Mouse (Mus musculus) spleen, adult 2 months (tissue): Measurements from ENCODE around the gene Magi1. TPM values are rescaled to one million over a fixed set of nuclear protein-coding genes. Genes with fewer than 3 reads are reported as not detected.

Experiments used
- DNase-seq, 2 experiments: peaks; one replicate each; pipeline versions ENCODE4 v3.0.0 to v3.0.0-alpha.2; 2012 to 2021; ENCODE audit warnings: low spot score in 2 of 2, low read depth in 1 of 2
- H3K27ac ChIP-seq: fragments of 200-500 bp; 2 replicates; pipeline ENCODE4 v1.5.1; 2012; ENCODE audit warnings: low read length, inconsistent platforms; ENCODE audit not compliant: insufficient read depth
- H3K27me3 ChIP-seq: fragments of 200-500 bp; 2 replicates; pipeline ENCODE4 v1.6.1; 2012; ENCODE audit warnings: mild to moderate bottlenecking, moderate library complexity, low read length, inconsistent platforms; ENCODE audit not compliant: control insufficient read depth, insufficient read depth
- H3K36me3 ChIP-seq: fragments of 200-500 bp; 2 replicates; pipeline ENCODE4 v1.6.1; 2012; ENCODE audit warnings: mild to moderate bottlenecking, low read length, inconsistent platforms; ENCODE audit not compliant: control insufficient read depth, insufficient read depth
- H3K4me1 ChIP-seq: fragments of 200-500 bp; 2 replicates; pipeline ENCODE4 v1.6.1; 2011; ENCODE audit warnings: inconsistent platforms; ENCODE audit not compliant: control insufficient read depth, insufficient read depth, insufficient read length
- H3K4me3 ChIP-seq: fragments of 200-500 bp; 2 replicates; pipeline ENCODE4 v1.5.1; 2011; ENCODE audit warnings: mild to moderate bottlenecking, inconsistent platforms; ENCODE audit not compliant: insufficient read depth, insufficient read length; ENCODE audit errors: extremely low read depth
- CTCF ChIP-seq: fragments of 200-500 bp; IDR thresholded peaks from 2 replicates; pipeline ENCODE4 v1.5.1; 2011; ENCODE audit warnings: mild to moderate bottlenecking, inconsistent platforms; ENCODE audit not compliant: insufficient read depth, insufficient read length, insufficient replicate concordance; ENCODE audit errors: extremely low read depth
- POLR2A ChIP-seq: fragments of 200-500 bp; IDR thresholded peaks from 2 replicates; pipeline ENCODE4 v1.6.1; 2011; ENCODE audit warnings: low read depth, low read length, inconsistent platforms
- WGBS: fragments of 180-500 bp; shearing (Covaris S2); methylation state at CpG from one replicate; pipeline ENCODE4 v1.1.7; 2018; 5-methylcytosine and 5-hydroxymethylcytosine counted together
- polyA plus RNA-seq: library from polyadenylated mRNA; depleted of rRNA; stranded (reverse); fragments of >200 nt; gene quantifications from 2 replicates; pipeline ENCODE4 v1.2.3, GENCODE M21; 2012

Magi1 gene
- polyA plus RNA-seq, 1 experiment = 1.6 TPM

DNA sequence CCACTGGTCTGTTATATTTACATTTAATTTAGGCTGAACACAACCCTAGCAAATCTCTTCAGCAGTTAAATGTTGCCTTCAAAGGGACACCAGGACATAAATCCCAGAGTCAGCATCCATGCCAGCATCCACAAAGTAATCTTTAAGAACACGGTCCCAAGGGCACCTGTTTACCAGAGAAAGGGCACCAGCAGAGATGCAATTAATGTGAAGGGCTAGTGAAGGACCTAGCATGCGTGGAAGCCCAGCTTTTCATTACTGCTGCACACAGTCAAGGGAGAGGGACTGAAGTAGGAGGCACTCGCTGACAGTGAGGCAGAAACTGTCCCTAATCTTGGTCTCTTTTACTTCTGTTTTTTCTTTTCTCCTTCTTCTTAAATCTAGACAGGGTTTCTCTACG is 406.4 kb downstream of the Magi1 start:
- H3K27me3 ChIP-seq = no peaks in the 10 kb centered on the region
- WGBS = 74% methylated on average over 4 of the region's 4 CpGs
- no peaks in the 10 kb centered on the region for H3K4me1 ChIP-seq
- no peak for DNase-seq
- TF ChIP-seq POLR2A = no peak
- no peak for TF ChIP-seq CTCF
- no peak overlapping the region for H3K27ac ChIP-seq
- no peaks in the 10 kb centered on the region for H3K36me3 ChIP-seq
- H3K4me3 ChIP-seq = no peak overlapping the region

DNA sequence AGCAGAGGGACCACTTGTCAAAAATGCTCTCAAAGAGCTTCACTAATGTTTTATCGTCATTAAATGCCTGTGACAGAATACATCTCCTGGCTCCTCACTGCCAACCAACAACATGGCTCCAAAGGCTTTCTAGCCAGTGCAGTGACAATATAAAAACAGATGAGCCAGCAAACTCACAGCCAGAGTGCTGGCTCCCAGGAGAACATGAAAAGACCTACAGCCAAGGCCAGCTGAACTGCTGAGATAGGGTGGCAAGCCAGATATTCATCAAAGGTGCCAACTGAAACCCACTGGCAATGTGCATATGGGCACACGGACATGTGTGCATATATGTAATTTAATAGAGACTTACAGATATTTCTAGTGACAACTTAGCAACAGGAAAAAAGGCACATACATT is 408.8 kb downstream of the Magi1 start:
- Histone ChIP-seq H3K36me3 (no peaks in the 10 kb centered on the region), H3K4me1 (no peaks in the 10 kb centered on the region), H3K27me3 (no peaks in the 10 kb centered on the region), H3K4me3 (no peak overlapping the region), H3K27ac (no peak overlapping the region)
- no peak for TF ChIP-seq POLR2A
- TF ChIP-seq CTCF = no peak
- DNase-seq = no peak
- WGBS = 87% methylated on average over 2 of the region's 2 CpGs

DNA sequence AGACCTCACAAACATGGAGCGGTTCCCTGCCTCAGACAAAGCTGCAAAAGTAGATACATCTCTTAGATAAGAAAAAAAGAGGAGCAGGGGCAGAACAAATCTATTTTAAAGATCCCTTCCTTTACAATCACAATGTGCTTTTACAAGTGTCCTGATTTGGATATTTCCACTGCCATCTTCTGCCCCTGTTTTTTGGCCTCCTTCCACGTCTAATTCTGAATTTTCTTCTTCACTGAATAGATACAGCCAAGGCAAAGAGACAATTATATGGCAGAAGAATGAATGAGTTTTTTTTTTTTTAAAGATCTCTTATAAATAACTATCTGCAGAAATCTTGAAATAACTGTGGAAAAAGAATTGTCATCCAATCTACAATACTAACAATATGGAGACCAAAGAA is 409.3 kb downstream of the Magi1 start:
- Histone ChIP-seq H3K4me3 (no peak overlapping the region), H3K27ac (no peak overlapping the region), H3K4me1 (no peaks in the 10 kb centered on the region), H3K36me3 (no peaks in the 10 kb centered on the region), H3K27me3 (no peaks in the 10 kb centered on the region)
- no peak for DNase-seq
- WGBS = 76% methylated on average over 2 of the region's 2 CpGs
- no peak for TF ChIP-seq POLR2A
- no peak for TF ChIP-seq CTCF

DNA sequence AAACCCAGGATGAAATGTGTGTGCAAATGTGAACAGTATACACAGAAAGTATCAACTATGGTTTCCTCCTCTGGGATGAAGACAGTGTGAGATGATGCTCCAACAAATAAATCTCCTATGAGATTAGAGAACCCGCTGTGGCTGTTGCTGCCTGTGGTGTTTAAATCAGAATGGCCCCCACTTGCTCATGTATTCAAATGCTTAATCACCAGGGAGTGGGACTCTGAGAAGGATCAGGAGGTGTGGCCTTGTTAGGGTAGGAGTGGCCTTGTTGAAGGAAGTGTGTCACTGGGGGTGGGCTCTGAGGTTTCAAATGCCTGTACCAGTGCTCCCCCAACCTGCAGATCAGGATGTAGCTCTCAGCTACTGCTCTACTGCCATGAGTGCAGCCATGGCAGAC is 410.2 kb downstream of the Magi1 start:
- H3K27ac ChIP-seq = no peak overlapping the region
- DNase-seq = no peak
- H3K36me3 ChIP-seq = no peaks in the 10 kb centered on the region
- TF ChIP-seq POLR2A = no peak
- no peak for TF ChIP-seq CTCF
- no peak overlapping the region for H3K4me3 ChIP-seq
- H3K4me1 ChIP-seq = no peaks in the 10 kb centered on the region
- H3K27me3 ChIP-seq = no peaks in the 10 kb centered on the region
- WGBS = 75% methylated on average over 1 of the region's 1 CpGs

GRCm38 (mm10) chr6:93871516-93871915 is 412.2 kb downstream of the Magi1 start:
- Histone ChIP-seq H3K36me3 (no peaks in the 10 kb centered on the region), H3K27ac (no peak overlapping the region), H3K4me3 (no peak overlapping the region), H3K4me1 (no peaks in the 10 kb centered on the region), H3K27me3 (no peaks in the 10 kb centered on the region)
- no peak for TF ChIP-seq POLR2A
- TF ChIP-seq CTCF = no peak
- no peak for DNase-seq
- WGBS = 88% methylated on average over 4 of the region's 4 CpGs

GRCm38 (mm10) chr6:93870023-93870422 is 413.7 kb downstream of the Magi1 start:
- H3K4me1 ChIP-seq = no peaks in the 10 kb centered on the region
- WGBS = 64% methylated on average over 5 of the region's 5 CpGs
- no peak overlapping the region for H3K27ac ChIP-seq
- TF ChIP-seq CTCF = no peak
- TF ChIP-seq POLR2A = no peak
- no peak overlapping the region for H3K4me3 ChIP-seq
- no peaks in the 10 kb centered on the region for H3K27me3 ChIP-seq
- H3K36me3 ChIP-seq = no peaks in the 10 kb centered on the region
- no peak for DNase-seq

- Histone ChIP-seq H3K27ac (no peak overlapping the region), H3K4me1 (no peaks in the 10 kb centered on the region), H3K36me3 (no peaks in the 10 kb centered on the region), H3K27me3 (no peaks in the 10 kb centered on the region), H3K4me3 (no peak overlapping the region)
- no peak for TF ChIP-seq POLR2A
- no peak for TF ChIP-seq CTCF
- 87% methylated on average over 5 of the region's 5 CpGs for WGBS
- no peak for DNase-seq
Observed at GRCm38 (mm10) chr6:93862263-93862662, 421.5 kb downstream of the Magi1 start.
